Mouse (Mus musculus) forebrain, embryonic 16.5 days (tissue): ENCODE results near the gene Mmgt2. TPM values are rescaled to one million over a fixed set of nuclear protein-coding genes. Genes with fewer than 3 reads are reported as not detected.
A peak's percentile ranks its signal among the peaks of the same experiment; 100 is the strongest.
"Not testable (repeated sequence)": the region's sequence is repeated elsewhere in the genome, so short reads cannot be mapped to it uniquely, and the experiment has no call there.

Source experiments
- ATAC-seq: fragments of 200-750 bp; cut with Nextera tagmentation; 2 replicates; pipeline ENCODE4 v1.8.0; 2017; ENCODE audit warnings: mild to moderate bottlenecking, moderate library complexity
- H3K27ac ChIP-seq: fragments of 300-500 bp; sonication (generic); 2 replicates; pipeline ENCODE4 v1.5.1; 2014; ENCODE audit warnings: low read length, control low read depth
- H3K27me3 ChIP-seq: fragments of 300-500 bp; sonication (generic); replicated peaks from 2 replicates; pipeline ENCODE4 v1.6.1; 2014; ENCODE audit warnings: low read length; ENCODE audit not compliant: control insufficient read depth, insufficient read depth
- H3K36me3 ChIP-seq: fragments of 300-500 bp; sonication (generic); 2 replicates; pipeline ENCODE4 v1.6.1; 2014; ENCODE audit not compliant: control insufficient read depth, insufficient read depth
- H3K4me1 ChIP-seq: fragments of 300-500 bp; sonication (generic); replicated peaks from 2 replicates; pipeline ENCODE4 v1.6.1; 2014; ENCODE audit warnings: low read length; ENCODE audit not compliant: control insufficient read depth, insufficient read depth
- H3K4me2 ChIP-seq: fragments of 300-500 bp; sonication (generic); 2 replicates; pipeline ENCODE4 v1.6.1; 2014; ENCODE audit warnings: mild to moderate bottlenecking, low read length, control low read depth
- H3K4me3 ChIP-seq: fragments of 300-500 bp; sonication (generic); replicated peaks from 2 replicates; pipeline ENCODE4 v1.5.1; 2014; ENCODE audit warnings: mild to moderate bottlenecking, low read length, control low read depth
- H3K9ac ChIP-seq: fragments of 300-500 bp; sonication (generic); replicated peaks from 2 replicates; pipeline ENCODE4 v1.6.1; 2014; ENCODE audit warnings: low read depth, low read length, control low read depth
- H3K9me3 ChIP-seq: fragments of 300-500 bp; sonication (generic); 2 replicates; pipeline ENCODE4 v1.6.1; 2016; ENCODE audit warnings: low read length; ENCODE audit not compliant: control insufficient read depth
- WGBS: fragments of 180-500 bp; shearing (Covaris S2); extraction: QIAGEN DNeasy Blood & Tissue Kit; methylation state at CpG from one replicate; pipeline ENCODE4 v1.1.7; 2014; 5-methylcytosine and 5-hydroxymethylcytosine counted together
- polyA plus RNA-seq: library from polyadenylated mRNA; unstranded; fragments of >200 nt; fragmentation: Nextera tagmentation; extraction: Ambion mirVana; gene quantifications from 2 replicates; pipeline ENCODE4 v1.2.1, GENCODE M21; 2015

Mmgt2 gene
- polyA plus RNA-seq, 1 experiment from 2014 or later, result 28.5 TPM

GRCm38 (mm10) chr11:62643681-62644363 is 4.6 kb upstream of the Mmgt2 start:
- 83% methylated on average over 10 of the region's 10 CpGs for WGBS
- Histone ChIP-seq H3K4me3 (no peak overlapping the region), H3K27ac (no peak overlapping the region), H3K9me3 (no peaks in the 10 kb centered on the region), H3K36me3 (no peaks in the 10 kb centered on the region), H3K4me2 (no peak overlapping the region), H3K4me1 (peaks cover 43% of the 10 kb centered on the region), H3K9ac (no peak overlapping the region), H3K27me3 (no peaks in the 10 kb centered on the region)
- no peak for ATAC-seq

GRCm38 (mm10) chr11:62644602-62645336 is 3.7 kb upstream of the Mmgt2 start:
- Histone ChIP-seq H3K9me3 (no peaks in the 10 kb centered on the region), H3K27me3 (no peaks in the 10 kb centered on the region), H3K36me3 (no peaks in the 10 kb centered on the region), H3K9ac (no peak overlapping the region), H3K4me3 (no peak overlapping the region), H3K4me1 (peaks cover 47% of the 10 kb centered on the region), H3K27ac (no peak overlapping the region), H3K4me2 (no peak overlapping the region)
- 88% methylated on average over 5 of the region's 5 CpGs for whole genome bisulfite sequencing
- no peak for ATAC-seq

GRCm38 (mm10) chr11:62645337-62645675 is 3.2 kb upstream of the Mmgt2 start:
- H3K27me3 ChIP-seq, result no peaks in the 10 kb centered on the region
- no peaks in the 10 kb centered on the region for H3K36me3 ChIP-seq
- 88% methylated on average over 4 of the region's 4 CpGs for WGBS
- peaks cover 47% of the 10 kb centered on the region for H3K4me1 ChIP-seq
- no peak for ATAC-seq
- H3K27ac ChIP-seq, result no peak overlapping the region
- no peak overlapping the region; the same call in 1 of the 2 replicates for H3K4me2 ChIP-seq
- no peaks in the 10 kb centered on the region for H3K9me3 ChIP-seq
- H3K4me3 ChIP-seq, result no peak overlapping the region
- no peak overlapping the region for H3K9ac ChIP-seq

GRCm38 (mm10) chr11:62645732-62646494 is 2.6 kb upstream of the Mmgt2 start:
- Histone ChIP-seq H3K4me3 (peak overlapping the region; percentile 27), H3K27me3 (no peaks in the 10 kb centered on the region), H3K9me3 (no peaks in the 10 kb centered on the region), H3K27ac (no peak overlapping the region; the same call in 1 of the 2 replicates), H3K36me3 (no peaks in the 10 kb centered on the region), H3K9ac (peak overlapping the region; percentile 49), H3K4me2 (peak overlapping the region; percentile 92), H3K4me1 (peaks cover 47% of the 10 kb centered on the region)
- ATAC-seq, result no peak
- 33% methylated on average over 8 of the region's 8 CpGs for WGBS

GRCm38 (mm10) chr11:62646495-62646843 is 2.0 kb upstream of the Mmgt2 start:
- Histone ChIP-seq H3K27ac (no peak overlapping the region; the same call in 1 of the 2 replicates), H3K4me1 (peaks cover 47% of the 10 kb centered on the region), H3K27me3 (no peaks in the 10 kb centered on the region), H3K36me3 (no peaks in the 10 kb centered on the region), H3K4me2 (peak overlapping the region; percentile 92), H3K4me3 (peak overlapping the region; percentile 27), H3K9me3 (no peaks in the 10 kb centered on the region), H3K9ac (peak overlapping the region; percentile 49)
- ATAC-seq, result no peak
- WGBS, result 14% methylated on average over 4 of the region's 4 CpGs

- no peak for ATAC-seq
- Histone ChIP-seq H3K9me3 (no peaks in the 10 kb centered on the region), H3K9ac (peak overlapping the region; percentile 81; the same call in 1 of the 2 replicates), H3K4me2 (peak overlapping the region; percentile 92), H3K4me1 (peaks cover 47% of the 10 kb centered on the region), H3K4me3 (peak overlapping the region; percentile 74), H3K36me3 (no peaks in the 10 kb centered on the region), H3K27me3 (no peaks in the 10 kb centered on the region), H3K27ac (no peak overlapping the region)
- WGBS, result 57% methylated on average over 7 of the region's 7 CpGs
Measured at GRCm38 (mm10) chr11:62646958-62647515, 1.4 kb upstream of the Mmgt2 start.

GRCm38 (mm10) chr11:62647661-62648590 is 538 bp upstream of the Mmgt2 start, which contains the start of gene Lrrc75a:
Lrrc75a (minus strand) TSS chr11:62648523.
- Histone ChIP-seq H3K9me3 (no peaks in the 10 kb centered on the region), H3K9ac (peak within 1 kb of the TSS; percentile 81), H3K4me1 (peaks cover 43% of the 10 kb centered on the region), H3K27ac (peak within 1 kb of the TSS; percentile 16; the same call in 1 of the 2 replicates), H3K4me2 (peak within 1 kb of the TSS; percentile 92), H3K36me3 (no peaks in the 10 kb centered on the region), H3K27me3 (no peaks in the 10 kb centered on the region), H3K4me3 (peak within 1 kb of the TSS; percentile 74)
- WGBS, result 1% methylated on average over 70 of the region's 86 CpGs
- peak; percentile 49 for ATAC-seq

GRCm38 (mm10) chr11:62649803-62650202 is 1.3 kb downstream of the Mmgt2 start:
- peaks cover 35% of the 10 kb centered on the region for H3K4me1 ChIP-seq
- H3K9me3 ChIP-seq, H3K4me3 ChIP-seq, H3K27me3 ChIP-seq, ATAC-seq, H3K9ac ChIP-seq, H3K4me2 ChIP-seq, H3K27ac ChIP-seq, H3K36me3 ChIP-seq: not testable (repeated sequence)
- WGBS, result 83% methylated on average over 4 of the region's 4 CpGs
